Mouse (Mus musculus): ENCODE data around the gene Prkg1.

- no peak for TF ChIP-seq MAFK (IDR thresholded peaks at IDR 0.05; ENCODE audit: insufficient read depth, low read depth, low read length)
- TF ChIP-seq CHD2 (IDR thresholded peaks at IDR 0.05; ENCODE audit: low read depth, low read length): no peak
These were observed 395.7 kb downstream of the Prkg1 start for GRCm38 (mm10) chr19:31369116-31369515.

Data from ES-E14 (cell line).